Mouse (Mus musculus) heart, embryonic 12.5 days (tissue): ENCODE results near the gene Adap2. TPM values are rescaled to one million over a fixed set of nuclear protein-coding genes. Genes with fewer than 3 reads are reported as not detected.
A peak's percentile ranks its signal among the peaks of the same experiment; 100 is the strongest.
"Not testable (repeated sequence)": the region's sequence is repeated elsewhere in the genome, so short reads cannot be mapped to it uniquely, and the experiment has no call there.

ENCODE experiments used
- ATAC-seq: fragments of 200-750 bp; cut with Nextera tagmentation; 2 replicates; pipeline ENCODE4 v1.8.0; 2017; ENCODE audit warnings: moderate TSS enrichment, moderate library complexity; ENCODE audit not compliant: insufficient number of reproducible peaks, low FRiP score
- H3K27ac ChIP-seq: fragments of 300-500 bp; sonication (generic); 2 replicates; pipeline ENCODE4 v1.5.1; 2016; ENCODE audit warnings: mild to moderate bottlenecking, moderate library complexity; ENCODE audit not compliant: poor library complexity, severe bottlenecking
- H3K27me3 ChIP-seq: fragments of 300-500 bp; sonication (generic); replicated peaks from 2 replicates; pipeline ENCODE4 v1.6.1; 2016; ENCODE audit warnings: mild to moderate bottlenecking, moderate library complexity
- H3K36me3 ChIP-seq: fragments of 300-500 bp; sonication (generic); 2 replicates; pipeline ENCODE4 v1.6.1; 2016; ENCODE audit warnings: mild to moderate bottlenecking, moderate library complexity
- H3K4me1 ChIP-seq: fragments of 300-500 bp; sonication (generic); replicated peaks from 2 replicates; pipeline ENCODE4 v1.6.1; 2016; ENCODE audit warnings: mild to moderate bottlenecking
- H3K4me2 ChIP-seq: fragments of 300-500 bp; sonication (generic); 2 replicates; pipeline ENCODE4 v1.6.1; 2016; ENCODE audit warnings: mild to moderate bottlenecking, moderate library complexity
- H3K4me3 ChIP-seq: fragments of 300-500 bp; sonication (generic); 2 replicates; pipeline ENCODE4 v1.5.1; 2016; ENCODE audit warnings: mild to moderate bottlenecking
- H3K9ac ChIP-seq: fragments of 300-500 bp; sonication (generic); 2 replicates; pipeline ENCODE4 v1.6.1; 2016; ENCODE audit warnings: mild to moderate bottlenecking, moderate library complexity
- H3K9me3 ChIP-seq: fragments of 300-500 bp; sonication (generic); replicated peaks from 2 replicates; pipeline ENCODE4 v1.6.1; 2016; ENCODE audit warnings: mild to moderate bottlenecking, moderate library complexity
- WGBS: fragments of 180-500 bp; shearing (Covaris S2); methylation state at CpG from one replicate; pipeline ENCODE4 v1.1.7; 2016; 5-methylcytosine and 5-hydroxymethylcytosine counted together
- polyA plus RNA-seq: library from polyadenylated mRNA; unstranded; fragments of >200 nt; fragmentation: Nextera tagmentation; extraction: Ambion mirVana; gene quantifications from 2 replicates; pipeline ENCODE4 v1.2.1, GENCODE M21; 2016

Adap2 gene
- polyA plus RNA-seq, 1 experiment from 2014 or later = 0.92 TPM

DNA sequence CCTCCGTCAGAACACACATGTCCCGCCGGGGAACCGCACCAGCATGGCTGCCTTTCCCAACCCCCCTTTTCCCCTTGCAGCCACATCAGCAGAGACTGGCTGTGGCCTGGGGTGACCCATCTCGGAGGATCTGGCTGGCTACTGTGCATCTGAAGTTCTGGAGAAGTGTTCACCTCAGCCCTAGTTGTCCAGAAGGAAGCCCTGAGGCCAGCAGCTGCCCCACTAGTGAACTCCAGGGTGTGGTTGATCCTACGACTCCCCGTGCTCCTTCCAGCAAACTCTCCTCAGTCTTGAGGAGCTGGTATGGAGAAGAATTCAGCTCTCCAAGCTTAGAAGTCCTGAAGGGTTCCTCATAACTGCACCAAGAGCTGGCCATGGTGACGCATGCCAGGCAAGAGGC is 24.4 kb downstream of the Adap2 start:
- Histone ChIP-seq H3K36me3 (no peaks in the 10 kb centered on the region), H3K9me3 (no peaks in the 10 kb centered on the region), H3K4me3 (no peak overlapping the region), H3K27me3 (no peaks in the 10 kb centered on the region), H3K4me2 (no peak overlapping the region), H3K9ac (no peak overlapping the region), H3K27ac (no peak overlapping the region), H3K4me1 (peaks cover 10% of the 10 kb centered on the region)
- no peak for ATAC-seq
- WGBS = 83% methylated on average over 8 of the region's 8 CpGs

- Histone ChIP-seq H3K4me3 (no peak overlapping the region), H3K36me3 (no peaks in the 10 kb centered on the region), H3K27ac (no peak overlapping the region), H3K4me2 (no peak overlapping the region), H3K9me3 (no peaks in the 10 kb centered on the region), H3K9ac (no peak overlapping the region), H3K27me3 (no peaks in the 10 kb centered on the region), H3K4me1 (peaks cover 19% of the 10 kb centered on the region)
- ATAC-seq = no peak
- 68% methylated on average over 5 of the region's 5 CpGs for WGBS
Observed at GRCm38 (mm10) chr11:80181021-80181749, 27.3 kb downstream of the Adap2 start.

- H3K36me3 ChIP-seq, H3K27me3 ChIP-seq, H3K9me3 ChIP-seq, H3K4me1 ChIP-seq: not testable (repeated sequence)
- peak overlapping the region; percentile 77 for H3K4me3 ChIP-seq
- H3K4me2 ChIP-seq = peak overlapping the region; percentile 65
- WGBS = 41% methylated on average over 12 of the region's 12 CpGs
- ATAC-seq = 0 out of 2 replicates have a peak, but pooled peaks have one; percentile 45
- H3K9ac ChIP-seq = peak overlapping the region; percentile 89; the same call in 1 of the 2 replicates
- peak overlapping the region; percentile 83; the same call in 1 of the 2 replicates for H3K27ac ChIP-seq
Observed at GRCm38 (mm10) chr11:80183054-80183704, 29.3 kb downstream of the Adap2 start.

DNA sequence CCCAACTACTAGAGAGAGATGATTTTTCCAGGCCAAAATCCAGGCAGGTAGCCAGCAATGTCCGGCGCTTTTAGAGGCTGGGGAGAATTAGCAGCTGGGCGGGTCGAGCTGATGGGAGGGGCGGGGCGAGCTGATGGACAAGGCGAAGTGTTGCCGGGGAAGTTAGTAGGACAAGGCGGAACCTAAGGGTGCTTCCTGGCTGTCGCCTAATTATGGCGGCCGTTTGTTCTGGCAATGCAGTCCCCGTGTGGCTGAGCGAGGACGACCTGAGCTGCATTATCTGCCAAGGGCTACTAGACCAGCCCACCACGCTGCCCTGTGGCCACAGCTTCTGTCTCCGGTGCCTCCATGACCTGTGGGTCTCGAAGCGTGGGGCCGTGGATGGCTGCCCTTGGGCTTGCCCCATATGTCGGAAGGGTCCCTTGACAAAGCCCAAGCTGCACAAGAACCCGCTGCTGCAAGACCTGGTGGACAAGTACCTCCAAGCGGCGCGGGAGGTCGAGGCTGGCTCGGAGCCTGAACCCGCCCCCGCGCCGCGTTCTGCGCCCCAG is 29.9 kb downstream of the Adap2 start, which contains the start of gene Rnf135:
TSS of gene Rnf135 (plus strand) at position 147 of the 551 bp plus-strand sequence.
- peak within 1 kb of the TSS; percentile 77 for H3K4me3 ChIP-seq
- no peaks in the 10 kb centered on the region for H3K9me3 ChIP-seq
- peaks cover 9% of the 10 kb centered on the region for H3K4me1 ChIP-seq
- H3K9ac ChIP-seq = peak within 1 kb of the TSS; percentile 89
- peak within 1 kb of the TSS; percentile 83 for H3K27ac ChIP-seq
- H3K4me2 ChIP-seq = peak within 1 kb of the TSS; percentile 65
- no peaks in the 10 kb centered on the region for H3K27me3 ChIP-seq
- peak; percentile 97 for ATAC-seq
- H3K36me3 ChIP-seq = no peaks in the 10 kb centered on the region
- 2% methylated on average over 33 of the region's 33 CpGs for WGBS

DNA sequence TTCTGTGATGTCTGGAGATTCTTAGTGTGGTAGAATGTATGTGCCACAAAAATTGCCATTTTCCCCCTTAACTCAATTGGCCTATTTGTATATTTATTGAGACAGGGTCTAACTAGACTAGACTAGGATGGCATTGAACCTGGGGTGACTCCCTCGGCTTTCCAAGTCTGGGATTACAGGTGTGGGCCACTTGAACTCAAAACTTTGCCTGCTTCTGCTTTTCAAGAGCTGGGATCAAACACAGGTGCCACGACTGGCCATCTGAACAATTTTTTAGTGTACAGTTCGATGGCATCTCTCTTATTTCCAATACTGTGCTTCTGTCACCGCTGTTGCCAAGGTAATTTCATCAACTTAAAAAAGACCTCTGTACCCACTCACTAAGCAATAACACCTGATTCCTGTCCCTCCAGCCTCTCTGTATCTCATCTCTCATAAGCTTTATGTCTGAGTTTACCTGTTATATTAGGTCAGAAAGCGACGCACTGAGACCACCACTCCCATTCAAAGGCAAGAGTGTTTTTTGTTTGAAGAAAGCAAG is 30.7 kb downstream of the Adap2 start:
- Histone ChIP-seq H3K36me3 (peaks cover 5% of the 10 kb centered on the region), H3K27ac (no peak overlapping the region; the same call in 1 of the 2 replicates), H3K27me3 (no peaks in the 10 kb centered on the region), H3K4me3 (peak overlapping the region; percentile 77), H3K9ac (peak overlapping the region; percentile 89), H3K4me1 (peaks cover 9% of the 10 kb centered on the region), H3K9me3 (no peaks in the 10 kb centered on the region), H3K4me2 (peak overlapping the region; percentile 65)
- no peak for ATAC-seq
- WGBS = 88% methylated on average over 6 of the region's 6 CpGs

GRCm38 (mm10) chr11:80185441-80185976 is 31.6 kb downstream of the Adap2 start:
- ATAC-seq, H3K4me1 ChIP-seq, H3K36me3 ChIP-seq, H3K4me2 ChIP-seq, H3K9ac ChIP-seq, H3K4me3 ChIP-seq, H3K27ac ChIP-seq, H3K9me3 ChIP-seq, H3K27me3 ChIP-seq: not testable (repeated sequence)
- WGBS = 57% methylated on average over 5 of the region's 5 CpGs

DNA sequence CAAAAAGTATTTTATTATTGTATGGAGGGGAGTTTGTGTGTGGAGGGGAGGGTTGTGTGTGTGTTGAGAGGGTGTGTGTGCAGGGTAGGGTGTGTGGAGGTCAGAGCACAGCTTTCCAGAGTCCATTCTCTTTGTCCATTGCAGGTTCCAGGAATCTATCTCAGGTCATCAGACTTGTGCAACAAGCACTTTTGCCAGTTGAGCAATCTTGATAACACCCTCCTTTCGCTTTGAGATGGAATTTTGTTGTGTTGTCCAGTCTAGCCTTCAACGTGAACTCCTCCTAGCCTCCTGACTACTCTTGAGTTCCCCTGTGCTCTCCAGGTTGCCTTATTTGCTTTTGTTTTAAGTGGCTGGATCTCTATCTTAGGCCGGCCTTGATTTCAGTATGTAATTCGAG is 36.4 kb downstream of the Adap2 start:
- Histone ChIP-seq H3K27ac (no peak overlapping the region), H3K9ac (no peak overlapping the region), H3K4me3 (no peak overlapping the region), H3K9me3 (0 out of 2 replicates have a peak, but pooled peaks cover 3% of the 10 kb centered on the region), H3K36me3 (peaks cover 40% of the 10 kb centered on the region), H3K27me3 (no peaks in the 10 kb centered on the region), H3K4me1 (no peaks in the 10 kb centered on the region), H3K4me2 (no peak overlapping the region)
- no peak for ATAC-seq
- 67% methylated on average over 4 of the region's 4 CpGs for WGBS

DNA sequence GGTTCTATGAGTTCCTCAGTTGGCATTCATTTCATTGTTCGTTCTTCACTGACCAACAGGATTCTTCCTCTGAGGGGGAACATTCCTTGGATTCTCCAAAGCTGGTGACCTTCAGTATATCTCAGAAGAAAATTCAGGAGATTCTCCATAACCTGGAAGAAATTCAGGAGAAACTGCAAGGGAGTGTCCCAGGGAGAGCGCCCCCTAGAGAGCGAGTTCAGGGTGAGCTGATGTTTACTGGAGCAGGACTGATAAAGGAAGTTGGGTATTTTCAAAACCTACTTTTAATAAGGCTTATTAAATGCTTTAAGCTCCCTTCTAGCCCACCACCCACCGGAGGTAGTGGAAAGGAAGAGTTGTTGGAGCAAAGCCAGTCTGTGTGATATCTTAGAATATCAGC is 39.9 kb downstream of the Adap2 start:
- 60% methylated on average over 4 of the region's 4 CpGs for WGBS
- Histone ChIP-seq H3K4me1 (no peaks in the 10 kb centered on the region), H3K4me2 (no peak overlapping the region), H3K27me3 (no peaks in the 10 kb centered on the region), H3K9me3 (0 out of 2 replicates have a peak, but pooled peaks cover 3% of the 10 kb centered on the region), H3K27ac (no peak overlapping the region), H3K36me3 (peaks cover 58% of the 10 kb centered on the region), H3K9ac (no peak overlapping the region), H3K4me3 (no peak overlapping the region)
- no peak for ATAC-seq

DNA sequence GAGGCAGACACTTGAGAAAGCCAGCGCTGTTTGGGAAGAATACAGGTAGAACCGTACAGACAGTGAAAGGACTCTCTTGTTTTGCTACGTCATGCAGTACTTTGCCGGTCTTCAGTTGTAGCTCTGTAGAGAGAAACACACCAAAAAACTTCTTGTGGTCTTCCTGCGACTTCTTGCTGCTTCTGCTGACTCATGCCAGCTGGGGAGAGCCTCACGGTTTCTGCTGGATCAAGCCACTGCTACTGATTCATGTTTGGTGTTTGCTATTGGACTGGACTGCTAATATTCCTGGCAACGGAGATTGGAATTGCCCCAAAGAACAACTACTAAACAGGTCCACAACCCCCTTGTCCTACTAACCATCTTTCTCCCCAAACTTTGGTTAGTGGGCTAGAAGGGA is 42.4 kb downstream of the Adap2 start:
- H3K9ac ChIP-seq = no peak overlapping the region
- no peaks in the 10 kb centered on the region for H3K4me1 ChIP-seq
- H3K27ac ChIP-seq = no peak overlapping the region
- peaks cover 51% of the 10 kb centered on the region for H3K36me3 ChIP-seq
- H3K27me3 ChIP-seq = no peaks in the 10 kb centered on the region
- no peak overlapping the region for H3K4me3 ChIP-seq
- WGBS = 83% methylated on average over 7 of the region's 7 CpGs
- H3K9me3 ChIP-seq = 0 out of 2 replicates have a peak, but pooled peaks cover 3% of the 10 kb centered on the region
- ATAC-seq = no peak
- no peak overlapping the region for H3K4me2 ChIP-seq

DNA sequence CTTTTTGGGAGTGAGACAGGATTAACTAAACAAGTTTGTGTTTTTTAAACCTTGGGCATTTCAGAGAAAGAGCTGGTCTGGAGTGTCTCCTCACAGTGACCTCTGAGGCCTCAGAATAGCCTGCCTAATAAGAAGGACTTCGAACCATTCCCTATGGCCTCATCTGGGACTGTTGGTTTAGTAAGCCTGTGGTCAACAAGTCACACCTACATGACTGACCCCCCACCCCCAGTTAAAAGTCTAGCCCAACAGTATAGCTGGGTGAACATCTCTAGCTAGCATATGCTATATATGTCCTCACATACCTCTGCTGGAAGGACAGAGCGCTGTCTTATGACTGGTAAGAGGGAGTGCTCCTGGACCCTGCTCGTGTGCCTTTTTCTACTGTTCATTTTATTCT is 45.4 kb downstream of the Adap2 start:
- ATAC-seq = no peak
- 90% methylated on average over 3 of the region's 3 CpGs for WGBS

DNA sequence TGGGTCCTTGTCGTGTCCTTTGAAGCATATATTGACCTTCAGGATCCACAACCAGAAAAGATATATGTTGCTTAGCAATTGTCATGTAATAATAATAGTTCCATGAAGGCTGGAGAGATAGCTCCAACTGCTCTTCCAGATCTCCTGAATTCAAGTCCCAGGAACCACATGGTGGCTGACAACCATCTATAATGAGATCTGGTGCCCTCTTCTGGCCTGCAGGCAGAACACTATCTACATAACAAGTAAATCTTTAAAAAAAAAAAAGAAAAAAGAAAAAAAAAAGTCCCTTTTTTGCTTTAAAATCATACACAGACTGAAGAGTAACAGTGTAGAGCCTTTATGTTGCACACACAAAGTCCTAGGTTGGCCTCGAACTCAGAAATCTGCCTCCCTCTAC is 45.9 kb downstream of the Adap2 start:
- Histone ChIP-seq H3K4me1 (no peaks in the 10 kb centered on the region), H3K27ac (no peak overlapping the region), H3K27me3 (no peaks in the 10 kb centered on the region), H3K4me2 (no peak overlapping the region), H3K9ac (no peak overlapping the region), H3K36me3 (peaks cover 31% of the 10 kb centered on the region), H3K4me3 (no peak overlapping the region), H3K9me3 (0 out of 2 replicates have a peak, but pooled peaks cover 1% of the 10 kb centered on the region)
- no peak for ATAC-seq
- WGBS = 93% methylated on average over 2 of the region's 2 CpGs

More for the DNA sequence above, 45.4 kb downstream of the Adap2 start:
- no peak overlapping the region for H3K4me2 ChIP-seq
- no peak overlapping the region for H3K4me3 ChIP-seq
- peaks cover 35% of the 10 kb centered on the region for H3K36me3 ChIP-seq
- H3K9me3 ChIP-seq = 0 out of 2 replicates have a peak, but pooled peaks cover 3% of the 10 kb centered on the region
- H3K9ac ChIP-seq = no peak overlapping the region
- H3K27me3 ChIP-seq = no peaks in the 10 kb centered on the region
- no peak overlapping the region for H3K27ac ChIP-seq
- H3K4me1 ChIP-seq = no peaks in the 10 kb centered on the region
